Mouse (Mus musculus) heart, postnatal 25 days (tissue): ENCODE measurements at regions not wholly inside any gene's neighbourhood (a gene's known extent, or its start where the extent isn't known, plus 50 kb on each side); places are given as distances from the start of the nearest gene placed in this dataset.
"Not testable (repeated sequence)": the region's sequence is repeated elsewhere in the genome, so short reads cannot be mapped to it uniquely, and the experiment has no call there.

Experiments used
- DNase-seq: peaks from one replicate; pipeline ENCODE4 v3.0.0; 2022; ENCODE audit warnings: low spot score
- intact Hi-C: fragments of 180-260 bp; cut with DNase I; formaldehyde crosslinking; loops from one replicate; pipeline ENCODE4 v1.15.1; 2025

- intact Hi-C loops, result no loop called here
- no peak for DNase-seq
Observed at GRCm38 (mm10) chr14:86329176-86329575, 811.9 kb downstream of the Diaph3 start.

GRCm38 (mm10) chr14:86327646-86328045, 813.4 kb downstream of the Diaph3 start:
- intact Hi-C loops, result no loop called here
- DNase-seq, result no peak

- intact Hi-C loops, result no loop called here
- no peak for DNase-seq
Observed at GRCm38 (mm10) chr14:86322365-86322764, 818.7 kb downstream of the Diaph3 start.

- intact Hi-C loops, result no loop called here
Observed at GRCm38 (mm10) chr14:86315974-86316373, 825.1 kb downstream of the Diaph3 start.

GRCm38 (mm10) chr14:86308949-86309543, 832.0 kb downstream of the Diaph3 start:
- intact Hi-C loops, result loop anchor here (10.0 kb wide), 1 partner anchor 1864 kb away; the partner anchor contains the start of gene Pcdh17
- no peak for DNase-seq

More at GRCm38 (mm10) chr14:86315974-86316373, 825.1 kb downstream of the Diaph3 start:
- DNase-seq, result no peak

GRCm38 (mm10) chr14:86307806-86308205, 833.2 kb downstream of the Diaph3 start:
- intact Hi-C loops, result loop anchor here (10.0 kb wide), 1 partner anchor 1863 kb away; the partner anchor contains the start of gene Pcdh17
- DNase-seq, result peak; percentile 19

GRCm38 (mm10) chr14:86301666-86302065, 839.4 kb downstream of the Diaph3 start:
- no peak for DNase-seq
- intact Hi-C loops, result loop anchor here (10.0 kb wide), 1 partner anchor 1857 kb away; the partner anchor contains the start of gene Pcdh17

GRCm38 (mm10) chr14:86300811-86301210, 840.2 kb downstream of the Diaph3 start:
- intact Hi-C loops, result loop anchor here (10.0 kb wide), 1 partner anchor 1856 kb away; the partner anchor contains the start of gene Pcdh17
- DNase-seq, result no peak

GRCm38 (mm10) chr14:86297991-86298390, 843.0 kb downstream of the Diaph3 start:
- no peak for DNase-seq
- intact Hi-C loops, result no loop called here

GRCm38 (mm10) chr14:86294606-86295005, 846.4 kb downstream of the Diaph3 start:
- intact Hi-C loops, DNase-seq: not testable (repeated sequence)

- no peak for DNase-seq
- intact Hi-C loops, result no loop called here
Observed at GRCm38 (mm10) chr14:86293804-86294203, 847.2 kb downstream of the Diaph3 start.

- intact Hi-C loops, result no loop called here
- DNase-seq, result no peak
Observed at GRCm38 (mm10) chr14:86293371-86293770, 847.7 kb downstream of the Diaph3 start.

GRCm38 (mm10) chr14:86290556-86290955, 850.5 kb downstream of the Diaph3 start:
- intact Hi-C loops, result no loop called here
- no peak for DNase-seq

GRCm38 (mm10) chr14:86261640-86262230, 879.3 kb downstream of the Diaph3 start:
- DNase-seq, result no peak
- intact Hi-C loops, result no loop called here

GRCm38 (mm10) chr14:86254196-86254595, 886.8 kb downstream of the Diaph3 start:
- intact Hi-C loops, result no loop called here
- DNase-seq, result no peak

- intact Hi-C loops, result no loop called here
- DNase-seq, result no peak
Observed at GRCm38 (mm10) chr14:86251617-86252016, 889.4 kb downstream of the Diaph3 start.

GRCm38 (mm10) chr14:86247686-86248085, 893.3 kb downstream of the Diaph3 start:
- intact Hi-C loops, result no loop called here
- no peak for DNase-seq

- DNase-seq, result no peak
- intact Hi-C loops, result no loop called here
Observed at GRCm38 (mm10) chr14:86246770-86247169, 894.3 kb downstream of the Diaph3 start.

GRCm38 (mm10) chr14:86243662-86244061, 897.4 kb downstream of the Diaph3 start:
- intact Hi-C loops, result no loop called here
- no peak for DNase-seq

- DNase-seq, result no peak
- intact Hi-C loops, result no loop called here
Observed at GRCm38 (mm10) chr14:86242836-86243235, 898.2 kb downstream of the Diaph3 start.

GRCm38 (mm10) chr14:86239090-86239489, 901.9 kb downstream of the Diaph3 start:
- intact Hi-C loops, result no loop called here
- no peak for DNase-seq

- no peak for DNase-seq
- intact Hi-C loops, result no loop called here
Observed at GRCm38 (mm10) chr14:86233305-86233704, 907.7 kb downstream of the Diaph3 start.
